Comparison of ENCODE assay signal across 11 mouse cellular contexts in the genomic region with DNA sequence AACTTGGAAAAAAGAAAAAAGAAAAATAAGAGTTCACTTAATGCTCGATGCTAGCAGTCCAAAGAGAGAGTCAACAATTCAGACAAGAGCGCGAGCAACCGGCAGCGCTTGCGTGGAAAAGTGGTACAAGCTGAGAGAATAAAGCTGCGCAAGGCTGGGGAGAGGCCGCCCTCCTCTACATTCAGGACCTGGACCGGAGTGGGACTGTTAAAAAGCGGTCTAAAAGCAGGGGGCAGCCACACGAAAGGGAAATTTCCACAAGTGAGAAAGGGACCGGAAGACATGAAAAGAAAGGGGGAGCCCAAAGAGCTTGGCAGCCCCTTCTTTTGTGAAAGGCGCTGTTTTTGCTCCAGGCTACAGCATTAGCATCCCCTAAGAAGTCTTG. TPM values are rescaled to one million over a fixed set of nuclear protein-coding genes. Genes with fewer than 3 reads are reported as not detected.
DNase-seq lines count a peak whose midpoint lies in the region; ATAC-seq and TF ChIP-seq lines count a peak whose summit lies in the region.
"Had no signal": no experiment of that assay in that cellular context is flagged by ENCODE, and none has a peak within 500 bp of the region (broad histone marks: within the 10 kb centered on the region; RNA-seq: fewer than 3 reads in every experiment).

No protein-coding gene starts in this region.

- H3K4me2 ChIP-seq in heart, embryonic 13.5 days: peak overlapping the region; percentile 76
- peak overlapping the region; percentile 77 for H3K4me2 ChIP-seq in embryonic facial prominence, embryonic 15.5 days (replicated peaks)
- peak overlapping the region; percentile 80 for H3K4me2 ChIP-seq in limb, embryonic 11.5 days (ENCODE audit: low read depth, severe bottlenecking)

- H3K27me3 ChIP-seq in heart, embryonic 13.5 days (replicated peaks): peaks cover 86% of the 10 kb centered on the region
- peaks cover 10% of the 10 kb centered on the region for H3K27me3 ChIP-seq in heart, adult 2 months (ENCODE audit: control insufficient read depth, insufficient read depth, low read length)
- H3K27me3 ChIP-seq in E14TG2a.4 (ENCODE audit: insufficient read depth, low read length): peaks cover 72% of the 10 kb centered on the region
- peaks cover 54% of the 10 kb centered on the region for H3K27me3 ChIP-seq in embryonic facial prominence, embryonic 15.5 days
- peaks cover 22% of the 10 kb centered on the region for H3K27me3 ChIP-seq in limb, embryonic 11.5 days (ENCODE audit: control insufficient read depth, insufficient read depth, low read length)

- H3K4me3 ChIP-seq in heart, embryonic 13.5 days: peak overlapping the region; percentile 49
- no peak overlapping the region for H3K4me3 ChIP-seq in heart, adult 2 months
- peak overlapping the region; percentile 85 for H3K4me3 ChIP-seq in E14TG2a.4 (replicated peaks; ENCODE audit: low read length)
- H3K4me3 ChIP-seq in embryonic facial prominence, embryonic 15.5 days (replicated peaks): peak overlapping the region; percentile 42
- H3K4me3 ChIP-seq in limb, embryonic 11.5 days (ENCODE audit: low read depth, low read length): peak overlapping the region; percentile 41
- H3K4me3 ChIP-seq: megakaryocyte, embryonic 14.5 days had no signal

- no peak overlapping the region for H3K9ac ChIP-seq in heart, embryonic 13.5 days
- H3K9ac ChIP-seq in heart, adult 2 months (ENCODE audit: low read depth, low read length): no peak overlapping the region
- H3K9ac ChIP-seq in embryonic facial prominence, embryonic 15.5 days: no peak overlapping the region
- H3K9ac ChIP-seq in limb, embryonic 11.5 days (ENCODE audit: low read length): no peak overlapping the region

- intact Hi-C loops in heart, adult 2 months (cut with DNase I): no loop called here

- H3K4me1 ChIP-seq in heart, embryonic 13.5 days: peaks cover 18% of the 10 kb centered on the region
- H3K4me1 ChIP-seq in heart, adult 2 months (ENCODE audit: control insufficient read depth, insufficient read depth, low read length): no peaks in the 10 kb centered on the region
- peaks cover 22% of the 10 kb centered on the region for H3K4me1 ChIP-seq in E14TG2a.4 (replicated peaks; ENCODE audit: low read depth, low read length)
- peaks cover 21% of the 10 kb centered on the region for H3K4me1 ChIP-seq in embryonic facial prominence, embryonic 15.5 days
- no peaks in the 10 kb centered on the region for H3K4me1 ChIP-seq in limb, embryonic 11.5 days (ENCODE audit: control insufficient read depth, insufficient read depth, low read length)

- TF ChIP-seq EP300 in heart, adult 2 months (IDR thresholded peaks at IDR 0.05; ENCODE audit: insufficient read depth, low read depth, low read length): no peak

- no peak for TF ChIP-seq CTCF in heart, adult 2 months (IDR thresholded peaks at IDR 0.05)
- TF ChIP-seq CTCF in E14TG2a.4 (conservative IDR thresholded peaks at IDR 0.05; ENCODE audit: low read length): no peak

- no peaks in the 10 kb centered on the region for H3K36me3 ChIP-seq in heart, embryonic 13.5 days
- no peaks in the 10 kb centered on the region for H3K36me3 ChIP-seq in heart, adult 2 months (ENCODE audit: control insufficient read depth, insufficient read depth, low read length)
- H3K36me3 ChIP-seq in E14TG2a.4 (ENCODE audit: insufficient read depth, low read length): no peaks in the 10 kb centered on the region
- no peaks in the 10 kb centered on the region for H3K36me3 ChIP-seq in embryonic facial prominence, embryonic 15.5 days
- no peaks in the 10 kb centered on the region for H3K36me3 ChIP-seq in limb, embryonic 11.5 days (ENCODE audit: control insufficient read depth, insufficient read depth, low read length)

- TF ChIP-seq POLR2A in heart, adult 2 months (IDR thresholded peaks at IDR 0.05; ENCODE audit: insufficient read depth, low read depth, low read length): no peak

- ATAC-seq in heart, embryonic 13.5 days (ENCODE audit: extremely low read depth, insufficient number of reproducible peaks, low FRiP score, low TSS enrichment): no peak
- no peak; the same call in 1 of the 2 replicates for ATAC-seq in embryonic facial prominence, embryonic 15.5 days (ENCODE audit: insufficient number of reproducible peaks, low FRiP score, low TSS enrichment, low read depth)
- 0 out of 2 replicates have a peak, but pooled peaks have one; percentile 5 for ATAC-seq in limb, embryonic 11.5 days (ENCODE audit: insufficient number of reproducible peaks, low FRiP score, low TSS enrichment, low read depth)
- ATAC-seq: CD4-positive, CD25-positive, alpha-beta regulatory T cell, adult 4 months had no signal

- H3K79me2 ChIP-seq in heart, adult 2 months (replicated peaks; ENCODE audit: control insufficient read depth, insufficient read depth, low read length): no peaks in the 10 kb centered on the region

- DNase-seq in heart, adult 2 months: no peak
- DNase-seq in limb, embryonic 11.5 days (ENCODE audit: low spot score): no peak
- no peak for DNase-seq in testis, postnatal 14 days (ENCODE audit: low spot score)
- DNase-seq in ovary, postnatal 10 days (ENCODE audit: low spot score): no peak
- no peak for DNase-seq in spleen, adult 12 weeks (ENCODE audit: low spot score)
- DNase-seq: kidney, adult 8-10 months had no signal

- WGBS in heart, embryonic 13.5 days: 5% methylated on average over 13 of the region's 13 CpGs
- 7% methylated on average over 13 of the region's 13 CpGs for WGBS in heart, adult 2 months
- WGBS in embryonic facial prominence, embryonic 15.5 days: 2% methylated on average over 13 of the region's 13 CpGs
- 4% methylated on average over 13 of the region's 13 CpGs for WGBS in limb, embryonic 11.5 days

- H3K9me3 ChIP-seq in heart, embryonic 13.5 days: no peaks in the 10 kb centered on the region
- H3K9me3 ChIP-seq in E14TG2a.4 (ENCODE audit: low read length): no peaks in the 10 kb centered on the region
- H3K9me3 ChIP-seq in embryonic facial prominence, embryonic 15.5 days (replicated peaks): no peaks in the 10 kb centered on the region
- H3K9me3 ChIP-seq in limb, embryonic 11.5 days (ENCODE audit: control insufficient read depth, low read length): no peaks in the 10 kb centered on the region

- H3K27ac ChIP-seq in heart, embryonic 13.5 days (replicated peaks): no peak overlapping the region
- no peak overlapping the region for H3K27ac ChIP-seq in heart, adult 2 months
- no peak overlapping the region for H3K27ac ChIP-seq in embryonic facial prominence, embryonic 15.5 days (replicated peaks)
- no peak overlapping the region for H3K27ac ChIP-seq in limb, embryonic 11.5 days (replicated peaks; ENCODE audit: low read depth, low read length)

RNA-seq across cellular contexts. Expression of gene Kcnh5, which starts 0.5 kb away (rescaled TPM):
- polyA plus RNA-seq in heart, embryonic 13.5 days (2015; fragmentation: Nextera tagmentation; extraction: Ambion mirVana): not detected in 2 replicates
- total RNA-seq in heart, adult 2 months (2021): not detected
- polyA plus RNA-seq in heart, adult 2 months (2012; rRNA removed): not detected in 2 replicates
- polyA plus RNA-seq in embryonic facial prominence, embryonic 15.5 days (2015; fragmentation: Nextera tagmentation; extraction: Ambion mirVana): 0.30 and 0.39 TPM in 2 replicates
- polyA plus RNA-seq in limb, embryonic 11.5 days (2014; fragmentation: Nextera tagmentation; extraction: Ambion mirVana): 0.09 and 0.10 TPM in 2 replicates
- polyA plus RNA-seq: CD4-positive, CD25-positive, alpha-beta regulatory T cell, adult 4 months had no signal
